ENCODE assay signal across 8 mouse cellular contexts in the genomic region with DNA sequence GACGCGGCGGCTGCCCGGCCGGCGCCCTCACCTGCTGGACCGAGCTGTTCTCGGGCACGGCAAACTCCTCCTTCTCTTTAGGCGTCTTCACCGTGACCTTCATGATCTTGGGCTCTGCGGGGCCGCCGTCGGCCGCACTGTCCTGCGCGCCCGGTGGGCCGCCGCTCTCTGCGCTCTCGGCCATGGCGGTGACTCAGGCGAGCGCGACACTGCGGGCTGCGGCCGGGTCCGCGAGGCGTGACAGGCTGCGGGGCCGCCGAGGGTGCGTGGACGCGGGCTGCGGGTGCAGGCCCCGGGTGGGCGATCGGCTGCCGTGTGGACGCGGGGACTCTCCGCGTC. TPM values are rescaled to one million over a fixed set of nuclear protein-coding genes. Genes with fewer than 3 reads are reported as not detected.
A peak's percentile ranks its signal among the peaks of the same experiment; 100 is the strongest.
DNase-seq lines count a peak whose midpoint lies in the region; ATAC-seq and TF ChIP-seq lines count a peak whose summit lies in the region.

No protein-coding gene starts in this region.

- peak overlapping the region; percentile 91 for H3K4me2 ChIP-seq in heart, embryonic 16.5 days (ENCODE audit: low read depth, low read length)
- peak overlapping the region; percentile 79 for H3K4me2 ChIP-seq in forebrain, postnatal 0 days (ENCODE audit: low read depth)
- H3K4me2 ChIP-seq in midbrain, embryonic 11.5 days: peak overlapping the region; percentile 63

- H3K4me1 ChIP-seq in heart, embryonic 16.5 days (ENCODE audit: control insufficient read depth, insufficient read depth, low read length): peaks cover 24% of the 10 kb centered on the region
- H3K4me1 ChIP-seq in MEL (ENCODE audit: control insufficient read depth in 1 of 2, insufficient read depth in 2 of 2, low read length in 2 of 2): peaks cover 14 to 17% of the 10 kb centered on the region in 2 experiments
- peaks cover 17% of the 10 kb centered on the region for H3K4me1 ChIP-seq in forebrain, postnatal 0 days (ENCODE audit: insufficient read depth)
- H3K4me1 ChIP-seq in midbrain, embryonic 11.5 days (ENCODE audit: control insufficient read depth, insufficient read depth, low read length): peaks cover 18% of the 10 kb centered on the region

- no peak for TF ChIP-seq RAD21 in MEL (IDR thresholded peaks at IDR 0.05; ENCODE audit: low read depth, low read length)

- H3K79me2 ChIP-seq in MEL (ENCODE audit: control insufficient read depth, insufficient read depth, low read length, poor library complexity): peaks cover 51% of the 10 kb centered on the region

- ATAC-seq in heart, embryonic 16.5 days (replicated peaks; ENCODE audit: extremely low read depth, insufficient read depth, low FRiP score): peak; percentile 62
- no peak; the same call in 1 of the 2 replicates for ATAC-seq in forebrain, postnatal 0 days
- ATAC-seq in midbrain, embryonic 11.5 days (ENCODE audit: low FRiP score): peak; percentile 87
- no peak for ATAC-seq in megakaryocyte-erythroid progenitor cell, adult 5-6 weeks (replicated peaks; ENCODE audit: low FRiP score, low TSS enrichment, poor library complexity, severe bottlenecking)

- no peak for TF ChIP-seq EP300 in MEL (IDR thresholded peaks at IDR 0.05; ENCODE audit: low read depth in 1 of 2, low read length in 2 of 2)

- peak overlapping the region; percentile 99 for H3K4me3 ChIP-seq in heart, embryonic 16.5 days (ENCODE audit: low read length)
- peak overlapping the region; percentile 87 to 89 for H3K4me3 ChIP-seq in MEL (ENCODE audit: control insufficient read depth in 1 of 2, insufficient read depth in 1 of 2, low read depth in 2 of 2, low read length in 2 of 2)
- peak overlapping the region; percentile 99 for H3K4me3 ChIP-seq in forebrain, postnatal 0 days (ENCODE audit: low read depth, low read length)
- H3K4me3 ChIP-seq in midbrain, embryonic 11.5 days (ENCODE audit: low read depth, low read length): peak overlapping the region; percentile 84

- no peaks in the 10 kb centered on the region for H3K27me3 ChIP-seq in heart, embryonic 16.5 days (ENCODE audit: control insufficient read depth, insufficient read depth, low read length)
- no peaks in the 10 kb centered on the region for H3K27me3 ChIP-seq in MEL (ENCODE audit: control insufficient read depth in 1 of 2, insufficient read depth in 2 of 2, low read length in 2 of 2)
- no peaks in the 10 kb centered on the region for H3K27me3 ChIP-seq in forebrain, postnatal 0 days (ENCODE audit: insufficient read depth, low read length)
- H3K27me3 ChIP-seq in midbrain, embryonic 11.5 days (ENCODE audit: control insufficient read depth, insufficient read depth, low read length): no peaks in the 10 kb centered on the region

- no peak for TF ChIP-seq POLR2A in MEL (IDR thresholded peaks at IDR 0.05; ENCODE audit: control insufficient read depth in 1 of 2, insufficient read depth in 1 of 2, low read depth in 1 of 2, low read length in 2 of 2, poor library complexity in 1 of 2)

- DNase-seq in heart, postnatal 25 days (ENCODE audit: low spot score): no peak
- no peak for DNase-seq in MEL (ENCODE audit: low read depth, low spot score)
- no peak for DNase-seq in forebrain, postnatal 0 days
- DNase-seq in midbrain, embryonic 11.5 days (ENCODE audit: low spot score, missing footprints): no peak
- no peak for DNase-seq in urinary bladder, postnatal 25 days (ENCODE audit: low spot score)
- DNase-seq in ovary, adult 18-20 months (ENCODE audit: low spot score): no peak

- H3K27ac ChIP-seq in heart, embryonic 16.5 days (ENCODE audit: low read length): peak overlapping the region; percentile 87
- peak overlapping the region; percentile 47 for H3K27ac ChIP-seq in MEL (ENCODE audit: control insufficient read depth, low read depth, low read length)
- peak overlapping the region; percentile 85 for H3K27ac ChIP-seq in forebrain, postnatal 0 days (ENCODE audit: low read depth, low read length)
- H3K27ac ChIP-seq in midbrain, embryonic 11.5 days (ENCODE audit: low read depth, low read length): peak overlapping the region; percentile 57

- no peak for TF ChIP-seq CTCF in MEL (IDR thresholded peaks at IDR 0.05 in 2 of 3, conservative IDR thresholded peaks at IDR 0.05 in 1 of 3; ENCODE audit: control insufficient read depth in 1 of 3, insufficient read depth in 1 of 3, low read depth in 2 of 3, low read length in 3 of 3, poor library complexity in 1 of 3, severe bottlenecking in 1 of 3)
- TF ChIP-seq CTCF in forebrain, postnatal 0 days (IDR thresholded peaks at IDR 0.05; ENCODE audit: low read depth): no peak

- no peaks in the 10 kb centered on the region for H3K9me3 ChIP-seq in heart, embryonic 16.5 days (replicated peaks; ENCODE audit: control insufficient read depth, low read length)
- no peaks in the 10 kb centered on the region for H3K9me3 ChIP-seq in MEL (replicated peaks; ENCODE audit: insufficient read depth, low read length)
- no peaks in the 10 kb centered on the region for H3K9me3 ChIP-seq in forebrain, postnatal 0 days (ENCODE audit: low read length)
- H3K9me3 ChIP-seq in midbrain, embryonic 11.5 days (ENCODE audit: control insufficient read depth, low read length): no peaks in the 10 kb centered on the region

- 0% methylated on average over 48 of the region's 48 CpGs for WGBS in heart, embryonic 16.5 days
- WGBS in forebrain, postnatal 0 days: under 1% methylated on average over 40 of the region's 48 CpGs
- WGBS in midbrain, embryonic 11.5 days: under 1% methylated on average over 45 of the region's 48 CpGs

- intact Hi-C loops in heart, postnatal 25 days (cut with DNase I): loop anchor here (5.0 kb wide), 2 partner anchors 58 to 88 kb away; a partner anchor contains a TSS

- peak overlapping the region; percentile 99 for H3K9ac ChIP-seq in heart, embryonic 16.5 days (ENCODE audit: low read length)
- H3K9ac ChIP-seq in MEL (ENCODE audit: control insufficient read depth, low read depth, low read length, poor library complexity, severe bottlenecking): peak overlapping the region; percentile 93
- peak overlapping the region; percentile 83 for H3K9ac ChIP-seq in forebrain, postnatal 0 days
- peak overlapping the region; percentile 92 for H3K9ac ChIP-seq in midbrain, embryonic 11.5 days (ENCODE audit: low read length)

- H3K36me3 ChIP-seq in heart, embryonic 16.5 days (ENCODE audit: control insufficient read depth, insufficient read depth): no peaks in the 10 kb centered on the region
- peaks cover under 1 to 36% of the 10 kb centered on the region in 2 experiments for H3K36me3 ChIP-seq in MEL (ENCODE audit: control insufficient read depth in 1 of 2, insufficient read depth in 2 of 2, low read length in 2 of 2)
- H3K36me3 ChIP-seq in forebrain, postnatal 0 days (ENCODE audit: insufficient read depth): no peaks in the 10 kb centered on the region
- no peaks in the 10 kb centered on the region for H3K36me3 ChIP-seq in midbrain, embryonic 11.5 days (ENCODE audit: control insufficient read depth, insufficient read depth, low read length)

TF ChIP-seq in MEL, 35 proteins besides CTCF, POLR2A, EP300 and RAD21 (continues in another document):
- TF ChIP-seq TCF12 (IDR thresholded peaks at IDR 0.05; ENCODE audit: low read depth, low read length) (no peak), USF2 (IDR thresholded peaks at IDR 0.05; ENCODE audit: borderline replicate concordance in 1 of 2, insufficient read depth in 1 of 2, low read depth in 1 of 2, low read length in 2 of 2) (no peak), SMC3 (IDR thresholded peaks at IDR 0.05; ENCODE audit: low read depth, low read length) (no peak), RCOR1 (IDR thresholded peaks at IDR 0.05; ENCODE audit: low read depth, low read length) (no peak), E2F4 (IDR thresholded peaks at IDR 0.05; ENCODE audit: borderline replicate concordance, low read depth, low read length) (no peak), GABPA (IDR thresholded peaks at IDR 0.05; ENCODE audit: low read depth, low read length) (no peak), KAT2A (conservative IDR thresholded peaks at IDR 0.05; ENCODE audit: low read depth, low read length) (no peak), POLR2AphosphoS5 (IDR thresholded peaks at IDR 0.05; ENCODE audit: borderline replicate concordance, low read depth, low read length) (no peak), TAL1 (IDR thresholded peaks at IDR 0.05; ENCODE audit: low read length) (no peak), MAFK (IDR thresholded peaks at IDR 0.05; ENCODE audit: borderline replicate concordance, low read depth, low read length) (no peak), JUND (IDR thresholded peaks at IDR 0.05; ENCODE audit: low read depth, low read length) (no peak), ETS1 (IDR thresholded peaks at IDR 0.05; ENCODE audit: low read depth, low read length) (no peak), UBTF (IDR thresholded peaks at IDR 0.05; ENCODE audit: borderline replicate concordance, insufficient read depth, low read depth, low read length) (no peak), BHLHE40 (IDR thresholded peaks at IDR 0.05; ENCODE audit: borderline replicate concordance, low read depth, low read length) (no peak)

RNA-seq across cellular contexts. Expression of a gene that starts 0.2 kb away (rescaled TPM):
- polyA plus RNA-seq in heart, embryonic 16.5 days (2015; fragmentation: Nextera tagmentation; extraction: Ambion mirVana): 71.4 and 71.8 TPM in 2 replicates
- total RNA-seq in heart, postnatal 25 days (2021): 10 to 100 TPM; 48.2 to 50.2 TPM
- 68.6 and 77.2 TPM in 2 replicates for total RNA-seq in MEL (2012; rRNA removed)
- polyA plus RNA-seq in MEL (2012; ENCODE audit: insufficient read depth in 1 of 2, insufficient read length in 2 of 2, low read depth in 1 of 2, low replicate concordance in 2 of 2, missing spikeins in 1 of 2): 100 to 1,000 TPM in 1 of 2 experiments, not detected in 1; 146 TPM
- 125 and 172 TPM in 2 replicates for total RNA-seq in forebrain, postnatal 0 days (2014; rRNA removed)
- 85.9 and 118 TPM in 2 replicates for polyA plus RNA-seq in forebrain, postnatal 0 days (2015; fragmentation: Nextera tagmentation; extraction: Ambion mirVana)
- 150 and 155 TPM in 2 replicates for polyA plus RNA-seq in midbrain, embryonic 11.5 days (2014; fragmentation: Nextera tagmentation; extraction: Ambion mirVana)
- total RNA-seq in megakaryocyte-erythroid progenitor cell, adult 5-6 weeks (2014; fragmentation: Nextera tagmentation): 72.5 and 79.4 TPM in 2 replicates
- 76.5 and 87.6 TPM in 2 replicates for total RNA-seq in megakaryocyte-erythroid progenitor cell, adult 5-6 weeks (2017)

RNA-seq across cellular contexts. Expression of a gene that starts 57.8 kb away (rescaled TPM):
- polyA plus RNA-seq in heart, embryonic 16.5 days (2015; fragmentation: Nextera tagmentation; extraction: Ambion mirVana): 32.4 and 35.8 TPM in 2 replicates
- total RNA-seq in heart, postnatal 25 days (2021): 10 to 100 TPM; 23.2 to 24.3 TPM
- 26.0 and 29.5 TPM in 2 replicates for total RNA-seq in MEL (2012; rRNA removed)
- 10 to 100 TPM in 1 of 2 experiments, not detected in 1; 50.3 TPM for polyA plus RNA-seq in MEL (2012; ENCODE audit: insufficient read depth in 1 of 2, insufficient read length in 2 of 2, low read depth in 1 of 2, low replicate concordance in 2 of 2, missing spikeins in 1 of 2)
- total RNA-seq in forebrain, postnatal 0 days (2014; rRNA removed): 20.0 and 26.0 TPM in 2 replicates
- polyA plus RNA-seq in forebrain, postnatal 0 days (2015; fragmentation: Nextera tagmentation; extraction: Ambion mirVana): 46.9 and 49.9 TPM in 2 replicates
- polyA plus RNA-seq in midbrain, embryonic 11.5 days (2014; fragmentation: Nextera tagmentation; extraction: Ambion mirVana): 59.1 and 63.1 TPM in 2 replicates
- total RNA-seq in megakaryocyte-erythroid progenitor cell, adult 5-6 weeks (2014; fragmentation: Nextera tagmentation): 28.7 and 32.6 TPM in 2 replicates
- 29.1 and 43.7 TPM in 2 replicates for total RNA-seq in megakaryocyte-erythroid progenitor cell, adult 5-6 weeks (2017)

Comparison
In these comparisons a context has a peak if more than half of its experiments do, and no peak if none do; other contexts are left out.
1. ATAC-seq: peak in heart, embryonic 16.5 days (single experiment) and midbrain, embryonic 11.5 days (single experiment); none in forebrain, postnatal 0 days (single experiment) and megakaryocyte-erythroid progenitor cell, adult 5-6 weeks (single experiment).
2. Peak in every context shown above with its lines, with median percentiles within 50 percentile points of each other: H3K27ac ChIP-seq, H3K4me2 ChIP-seq, H3K4me3 ChIP-seq and H3K9ac ChIP-seq.